Mouse (Mus musculus): ENCODE results near the gene Gm9944.

- TF ChIP-seq POLR2A (IDR thresholded peaks at IDR 0.05; ENCODE audit: control insufficient read depth, extremely low read depth, insufficient read depth, low read length, poor library complexity) (no peak), CTCF (IDR thresholded peaks at IDR 0.05; ENCODE audit: borderline replicate concordance, control insufficient read depth, extremely low read depth, insufficient read depth, low read length, poor library complexity) (no peak)
These were observed 40.2 kb upstream of the Gm9944 start for GRCm38 (mm10) chr4:144493331-144493730.
